8 mouse cellular contexts compared by ENCODE assay signal in the genomic region with DNA sequence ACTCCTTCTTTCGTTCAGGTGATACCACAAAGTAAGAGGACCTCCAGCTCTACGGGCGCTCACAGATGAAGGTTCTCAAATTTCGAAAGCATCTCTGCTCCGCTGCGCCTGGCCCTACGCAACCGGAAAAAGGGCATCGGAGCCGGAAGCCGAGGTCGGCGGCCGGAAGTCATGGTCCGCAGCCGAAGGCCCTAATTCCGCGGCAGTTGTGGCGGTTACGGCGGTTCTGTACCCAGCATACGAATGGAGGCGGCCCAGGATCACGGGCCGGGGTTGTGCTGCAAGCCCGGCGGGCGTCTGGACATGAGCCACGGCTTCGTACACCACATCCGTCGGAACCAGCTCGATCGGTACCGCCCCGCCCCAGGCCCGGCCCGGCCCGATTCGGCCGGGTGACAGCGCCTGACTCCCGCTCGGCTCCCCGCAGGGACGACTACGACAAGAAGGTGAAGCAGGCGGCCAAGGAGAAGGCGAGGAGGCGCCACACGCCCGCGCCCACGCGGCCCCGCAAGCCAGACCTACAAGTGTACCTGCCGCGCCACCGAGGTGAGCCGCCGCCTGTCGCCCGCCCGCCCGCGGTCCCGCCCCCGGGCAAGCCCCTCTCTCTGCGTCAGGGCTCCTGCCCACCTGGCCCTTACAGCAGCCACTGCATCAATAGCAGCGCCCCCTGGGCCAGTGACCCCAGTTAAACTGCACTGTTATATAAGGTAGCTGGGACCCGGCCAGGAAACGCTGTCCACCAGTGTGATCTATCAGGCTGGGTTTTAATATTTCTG. TPM values are rescaled to one million over a fixed set of nuclear protein-coding genes. Genes with fewer than 3 reads are reported as not detected.
A peak's percentile ranks its signal among the peaks of the same experiment; 100 is the strongest.
DNase-seq lines count a peak whose midpoint lies in the region; ATAC-seq lines count a peak whose summit lies in the region.

0610030E20Rik (plus strand) TSS at position 152 of the 776 bp plus-strand sequence.

- peak; percentile 78 for ATAC-seq in hindbrain, embryonic 11.5 days (ENCODE audit: low FRiP score)

- H3K9ac ChIP-seq in hindbrain, embryonic 11.5 days (ENCODE audit: low read depth, low read length): peak within 1 kb of the TSS; percentile 86

- no peaks in the 10 kb centered on the region for H3K9me3 ChIP-seq in hindbrain, embryonic 11.5 days (ENCODE audit: control insufficient read depth, low read length)

- H3K4me1 ChIP-seq in hindbrain, embryonic 11.5 days (replicated peaks; ENCODE audit: control insufficient read depth, insufficient read depth, low read length): peaks cover 6% of the 10 kb centered on the region

- peak within 1 kb of the TSS; percentile 87 for H3K4me2 ChIP-seq in hindbrain, embryonic 11.5 days (replicated peaks; ENCODE audit: low read depth, low read length)

- no peaks in the 10 kb centered on the region for H3K27me3 ChIP-seq in hindbrain, embryonic 11.5 days (ENCODE audit: control insufficient read depth, insufficient read depth, low read length)

- 1% methylated on average over 67 of the region's 72 CpGs for WGBS in hindbrain, embryonic 11.5 days

- peak within 1 kb of the TSS; percentile 78 for H3K27ac ChIP-seq in hindbrain, embryonic 11.5 days (ENCODE audit: low read depth, low read length)

- H3K4me3 ChIP-seq in hindbrain, embryonic 11.5 days (ENCODE audit: low read depth, low read length): peak within 1 kb of the TSS; percentile 93

- DNase-seq in NIH3T3 (ENCODE audit: low read depth): peak; percentile 84
- peak; percentile 85 for DNase-seq in cerebellum, adult 9-11 months
- DNase-seq in frontal cortex, adult 2 months (ENCODE audit: extremely low spot score in 1 of 2, low spot score in 1 of 2): peak in 1 of 2 experiments; percentile 81
- DNase-seq in hindbrain, embryonic 11.5 days (ENCODE audit: low spot score): peak; percentile 82
- DNase-seq in layer of hippocampus, postnatal 25 days (ENCODE audit: extremely low spot score in 1 of 2, low spot score in 1 of 2): peak; percentile 64 to 65
- DNase-seq in lung, postnatal 36 days: peak; percentile 83
- peak; percentile 76 to 77 for DNase-seq in right cerebral cortex, adult 2 months (ENCODE audit: low spot score in 2 of 2)
- DNase-seq in urinary bladder, adult 2 months (ENCODE audit: low spot score): peak; percentile 68

- no peaks in the 10 kb centered on the region for H3K36me3 ChIP-seq in hindbrain, embryonic 11.5 days (ENCODE audit: control insufficient read depth, insufficient read depth, low read length)

RNA-seq across cellular contexts. Expression of gene 0610030E20Rik, which starts in this region (rescaled TPM):
- 17.7 and 20.0 TPM in 2 replicates for polyA plus RNA-seq in frontal cortex, adult 2 months (2012; rRNA removed)
- 17.6 and 28.4 TPM in 2 replicates for polyA plus RNA-seq in hindbrain, embryonic 11.5 days (2014; fragmentation: Nextera tagmentation; extraction: Ambion mirVana)
- total RNA-seq in layer of hippocampus, postnatal 25 days (2021): 10 to 100 TPM; 13.1 to 15.8 TPM
- 28.1 and 37.6 TPM in 2 replicates for polyA plus RNA-seq in urinary bladder, adult 2 months (2012; rRNA removed)
